Mouse (Mus musculus) ES-CJ7 (cell line): Measurements from ENCODE around the gene Spg20.

Source experiments
- DNase-seq: peaks from one replicate; pipeline ENCODE4 v3.0.0; 2011; ENCODE audit warnings: low read depth, low spot score

The Spg20 gene

DNA sequence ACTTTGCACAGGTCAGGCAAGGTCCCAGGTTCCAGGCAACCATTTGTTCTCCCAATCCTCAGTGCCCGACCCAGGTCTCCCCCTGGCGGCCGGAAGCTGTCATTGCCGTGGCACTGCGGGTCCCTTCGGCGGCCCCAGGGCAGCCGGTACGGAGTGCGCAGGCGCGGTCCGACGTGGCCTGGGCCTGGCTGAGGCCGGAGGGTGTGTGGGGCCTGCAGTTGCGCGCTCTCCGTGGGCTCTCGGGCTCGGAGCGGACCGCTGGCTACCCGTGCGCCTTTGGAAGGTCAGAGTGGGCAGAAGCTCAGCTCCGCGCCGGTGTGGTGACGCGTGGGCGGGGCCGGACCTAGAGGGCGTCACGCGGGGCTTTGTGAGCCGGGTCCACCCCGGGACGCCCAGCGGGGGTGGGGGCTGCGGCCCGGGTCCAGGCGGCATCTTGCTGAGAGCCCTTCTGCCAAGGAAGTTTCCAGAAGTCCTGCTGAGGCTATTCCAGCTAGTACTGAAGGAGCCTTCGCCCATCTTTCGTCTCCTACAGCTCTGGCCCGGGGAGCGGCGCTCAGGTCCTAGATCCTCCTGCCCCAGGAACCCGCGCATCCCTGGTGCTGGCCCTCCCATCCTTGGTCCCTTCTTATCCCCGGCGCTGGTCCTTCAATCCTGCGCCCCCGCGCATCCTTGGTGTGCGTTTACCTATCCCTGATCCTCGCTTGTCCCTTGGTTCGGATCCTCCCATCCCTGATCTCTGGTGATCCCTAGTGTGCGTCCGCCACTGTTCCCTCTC lies at the start of gene Spg20:
TSS of gene Spg20 (plus strand) at position 174 of the 775 bp plus-strand sequence.
- peak; percentile 88 for DNase-seq

DNA sequence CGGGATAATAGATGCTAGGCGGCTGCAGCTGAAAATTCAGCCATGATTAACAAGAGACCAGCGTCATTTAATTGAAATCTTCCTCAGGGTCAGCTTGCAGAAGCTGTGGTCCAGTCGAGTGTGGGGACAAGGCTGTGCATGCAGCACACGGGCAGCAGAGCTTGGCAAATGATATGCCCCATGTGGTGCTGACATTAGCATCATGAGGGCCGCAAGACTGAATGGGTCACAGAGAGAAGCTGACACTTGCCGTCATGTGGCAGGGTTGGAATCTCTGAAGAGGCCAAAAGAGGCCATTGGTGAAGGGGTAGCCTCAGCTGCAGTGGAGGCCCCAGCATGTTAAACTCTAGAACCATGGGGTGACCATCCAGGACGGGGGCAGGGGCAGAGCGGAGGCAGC lies 49.3 kb upstream of the Spg20 start:
- DNase-seq, result no peak

DNA sequence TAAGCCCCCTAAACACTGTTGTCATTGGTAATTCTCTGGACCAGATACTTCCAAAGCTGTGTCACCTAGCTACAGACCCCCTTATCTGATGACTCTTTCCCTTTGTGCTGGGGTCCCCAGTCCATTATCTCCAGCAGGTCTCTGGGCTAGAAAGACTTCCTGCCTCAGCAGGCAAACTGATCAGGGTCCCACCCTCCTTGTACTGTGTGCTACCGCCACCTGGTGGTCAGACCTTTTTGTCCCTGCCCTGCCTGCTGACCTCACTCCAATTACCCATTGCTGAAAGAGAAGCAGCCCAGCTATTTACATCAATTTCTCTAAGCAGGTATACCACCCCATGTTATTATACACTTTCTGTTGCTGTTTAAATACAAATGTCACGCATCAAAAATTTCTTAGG lies 47.5 kb upstream of the Spg20 start:
- peak; percentile 72 for DNase-seq

DNA sequence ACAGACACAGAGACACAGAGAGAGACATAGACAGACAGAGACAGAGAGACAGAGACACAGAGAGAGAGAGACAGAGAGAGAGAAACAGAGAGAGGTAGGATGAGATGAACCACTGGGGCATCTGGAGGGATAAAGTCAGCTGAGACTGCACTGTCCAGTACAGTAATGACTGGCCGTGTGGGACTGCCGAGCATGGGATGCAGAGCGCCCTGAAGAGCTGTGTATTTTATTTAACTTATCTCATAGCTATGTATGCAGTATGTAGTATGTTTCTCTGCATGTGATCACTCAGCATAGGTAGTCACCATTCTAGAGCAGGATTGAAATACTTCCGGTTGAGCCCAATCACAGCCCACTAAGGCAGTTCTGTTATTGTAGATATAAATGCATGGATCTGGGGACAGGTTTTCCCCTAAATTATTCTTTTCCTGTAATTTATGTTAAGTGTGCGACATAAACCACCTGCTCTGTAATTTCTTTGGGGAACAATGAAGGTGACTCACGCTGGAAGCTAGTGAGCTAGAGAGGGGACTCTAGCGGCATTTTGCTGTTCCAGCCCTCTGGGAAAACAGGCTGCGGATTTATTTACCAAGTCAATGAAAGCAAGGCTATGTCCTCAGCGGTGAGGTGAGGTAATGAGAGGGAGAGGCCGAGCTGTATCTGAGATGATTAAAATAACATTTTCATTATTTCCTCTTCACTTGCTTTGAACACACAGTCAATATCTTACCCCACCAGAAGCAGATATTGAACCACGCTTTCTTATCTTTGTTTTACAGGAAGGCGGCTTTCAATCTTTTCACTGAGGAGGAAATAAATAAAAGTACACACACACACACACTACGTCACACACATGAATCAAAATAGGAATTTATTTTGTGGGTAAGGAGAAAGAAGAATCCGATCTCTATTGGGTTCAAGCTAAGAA lies 45.9 kb upstream of the Spg20 start:
- DNase-seq, result no peak

DNA sequence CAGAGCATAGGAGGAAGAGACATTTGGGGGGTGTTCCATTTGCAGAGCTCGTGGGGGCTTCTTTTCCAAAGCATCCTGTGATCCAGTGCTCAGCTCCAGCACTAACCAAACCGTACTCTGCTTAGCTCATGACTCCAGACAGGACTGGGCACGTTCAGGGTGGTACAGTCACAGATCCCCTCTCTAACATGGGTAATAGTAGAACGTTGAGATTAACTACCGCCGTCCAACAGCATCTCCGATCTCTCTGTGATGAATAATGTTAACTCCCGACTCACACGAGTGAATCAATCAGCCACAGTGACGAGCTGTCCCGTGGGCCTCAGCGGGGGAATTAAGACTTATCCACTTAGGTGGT lies 45.3 kb upstream of the Spg20 start:
- no peak for DNase-seq

DNA sequence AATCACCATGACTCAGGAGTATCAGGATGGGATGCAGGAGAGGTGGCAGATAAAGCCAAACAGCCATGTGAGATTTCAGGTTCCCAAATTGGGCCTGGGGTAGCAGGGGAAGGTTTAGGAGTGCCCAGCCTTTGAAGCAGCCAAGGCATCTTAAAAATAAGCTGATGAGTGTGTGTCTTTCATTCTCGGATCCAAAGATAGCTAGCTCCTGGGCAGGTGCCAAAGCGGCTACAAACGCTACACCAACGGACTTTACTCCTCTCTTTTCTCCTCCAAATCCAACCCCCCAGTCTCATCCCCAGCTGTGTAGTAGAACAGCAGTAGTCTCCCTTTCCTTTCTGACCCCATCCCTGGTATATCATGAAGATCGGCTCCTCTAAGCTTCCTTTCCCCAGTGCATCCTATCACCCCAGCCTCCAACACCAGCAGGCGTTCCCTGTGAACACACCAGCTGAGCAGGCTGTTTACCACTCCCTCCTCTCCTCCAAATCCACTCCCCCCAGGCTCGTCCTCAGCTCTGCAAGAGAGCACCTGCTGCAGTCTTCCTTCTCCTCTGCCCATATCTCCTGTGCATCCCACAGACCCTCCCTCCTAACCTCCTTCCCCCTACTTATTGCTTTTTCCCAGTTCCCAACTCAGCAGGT lies 44.0 kb upstream of the Spg20 start:
- DNase-seq, result no peak

DNA sequence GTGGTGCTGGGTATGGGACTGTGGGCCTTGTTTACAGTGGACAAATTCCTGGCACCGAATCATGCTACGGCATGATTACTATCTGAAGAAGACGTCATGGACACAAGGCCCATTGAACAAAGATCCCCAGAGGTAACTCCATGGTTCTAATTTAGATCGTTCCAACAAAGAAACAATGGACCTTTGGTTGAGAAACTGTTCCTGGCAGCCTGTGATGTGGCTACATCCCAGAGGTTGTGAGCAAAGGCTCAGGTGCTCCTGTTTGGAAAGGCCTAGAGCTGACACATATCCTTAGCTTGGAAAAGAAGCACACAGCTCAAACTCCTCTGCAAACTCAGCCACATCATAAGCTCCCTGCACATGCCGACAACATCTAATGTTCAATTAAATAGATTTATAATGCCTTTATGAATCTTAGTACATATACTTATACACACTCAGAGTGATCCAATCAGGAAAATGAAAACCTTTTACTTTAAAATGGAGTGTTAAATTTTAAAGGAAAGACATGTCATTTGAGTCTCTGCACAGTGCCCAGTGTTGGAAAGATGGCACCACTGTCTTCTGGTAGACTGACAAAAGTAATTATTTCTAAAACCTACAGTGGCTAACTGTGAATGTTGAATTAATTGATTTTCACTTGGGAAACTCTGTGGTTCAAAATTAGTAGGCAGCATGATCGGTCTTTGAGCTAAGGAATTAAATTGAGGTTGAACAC lies 37.2 kb upstream of the Spg20 start:
- DNase-seq, result no peak

DNA sequence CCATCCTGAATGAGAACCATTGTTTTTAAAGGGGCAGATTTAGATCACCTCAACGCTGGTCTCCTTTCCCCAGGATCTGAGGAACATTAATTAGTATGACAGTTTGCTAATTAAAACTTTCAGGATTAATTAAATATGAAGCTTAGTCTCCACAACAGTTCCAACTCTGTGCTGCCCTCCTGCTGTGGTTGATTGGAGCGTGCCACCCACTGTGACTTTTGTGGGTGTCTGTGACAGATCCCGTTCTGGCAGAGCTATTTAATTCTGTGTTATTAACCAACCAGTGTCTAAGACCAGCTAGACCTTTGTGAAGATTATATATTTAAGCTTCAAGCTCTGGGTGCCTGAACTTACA lies 36.6 kb upstream of the Spg20 start:
- DNase-seq, result no peak

DNA sequence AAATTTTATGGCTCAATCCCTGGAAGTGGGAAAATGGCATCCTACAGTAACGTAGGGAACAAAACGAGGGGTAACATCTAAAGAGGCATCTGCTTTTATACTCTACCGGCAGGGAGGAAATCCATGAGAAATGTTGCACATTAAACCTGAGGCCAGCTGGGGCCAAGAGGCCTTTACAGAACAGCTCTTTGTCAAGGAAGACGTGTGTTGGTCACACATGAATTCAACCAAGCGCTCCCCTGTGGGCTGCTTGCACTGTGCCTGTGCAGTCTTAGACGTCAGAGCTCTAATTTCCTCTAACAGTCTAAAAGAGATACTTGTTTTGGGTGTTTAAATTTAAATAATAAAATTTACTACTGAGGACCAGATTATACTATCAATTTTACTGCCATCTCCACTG lies 33.7 kb upstream of the Spg20 start:
- no peak for DNase-seq

DNA sequence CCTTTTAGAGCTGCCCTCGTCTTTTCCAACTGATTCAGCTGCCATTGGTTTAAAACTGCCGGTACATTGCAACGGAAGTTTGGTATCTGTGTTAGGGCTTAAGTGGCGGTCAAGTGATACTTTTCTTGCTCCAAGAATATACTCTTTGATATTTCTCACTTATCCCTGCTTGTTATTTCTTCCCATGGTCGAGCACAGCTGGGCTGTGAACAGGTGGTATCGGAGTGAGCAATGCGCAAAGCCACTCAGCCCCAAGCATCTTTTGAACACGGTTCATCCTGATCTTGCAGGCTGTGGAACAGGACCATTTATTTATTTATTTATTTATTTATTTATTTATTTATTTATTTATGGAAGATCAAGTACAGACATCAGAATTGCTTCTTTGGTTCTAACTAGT lies 32.3 kb upstream of the Spg20 start:
- DNase-seq, result no peak

DNA sequence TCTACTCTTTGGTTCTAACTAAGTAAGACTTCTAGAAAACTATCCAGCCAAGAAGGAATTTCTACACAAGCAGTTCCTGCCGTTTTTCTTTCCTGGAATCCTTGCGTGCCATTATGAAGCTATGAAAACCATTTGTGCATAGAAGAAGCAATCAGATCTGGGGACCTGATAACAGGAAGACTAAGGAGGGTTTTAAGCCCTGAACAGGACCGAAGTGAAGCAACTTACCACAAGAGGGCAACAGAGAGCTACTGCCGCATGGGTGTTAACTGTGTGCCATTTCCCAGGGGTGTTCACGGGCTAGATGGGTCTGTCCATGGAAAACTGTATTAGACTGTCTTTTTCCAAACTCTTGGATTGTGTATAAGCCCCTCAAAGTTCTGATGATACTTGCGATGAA lies 31.9 kb upstream of the Spg20 start:
- DNase-seq, result peak; percentile 73

DNA sequence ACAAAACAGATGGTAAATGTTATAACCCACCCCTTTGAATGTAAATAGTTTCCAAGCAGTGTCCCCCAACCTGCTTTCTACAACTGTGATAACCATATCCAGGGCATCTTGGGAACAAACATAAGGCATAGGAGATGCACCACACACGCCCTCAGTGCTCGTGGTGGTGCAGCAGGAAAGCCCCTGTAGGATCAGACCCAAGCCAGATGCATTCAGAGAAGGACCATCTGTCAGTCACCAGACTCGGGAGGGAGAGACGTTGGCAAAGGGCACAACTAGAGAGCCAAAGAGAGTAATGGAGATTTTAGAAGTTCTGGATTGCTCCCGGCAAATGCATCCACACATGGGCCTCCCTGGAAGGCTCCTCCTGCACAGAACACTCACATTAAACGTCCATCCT lies 27.1 kb upstream of the Spg20 start:
- no peak for DNase-seq

DNA sequence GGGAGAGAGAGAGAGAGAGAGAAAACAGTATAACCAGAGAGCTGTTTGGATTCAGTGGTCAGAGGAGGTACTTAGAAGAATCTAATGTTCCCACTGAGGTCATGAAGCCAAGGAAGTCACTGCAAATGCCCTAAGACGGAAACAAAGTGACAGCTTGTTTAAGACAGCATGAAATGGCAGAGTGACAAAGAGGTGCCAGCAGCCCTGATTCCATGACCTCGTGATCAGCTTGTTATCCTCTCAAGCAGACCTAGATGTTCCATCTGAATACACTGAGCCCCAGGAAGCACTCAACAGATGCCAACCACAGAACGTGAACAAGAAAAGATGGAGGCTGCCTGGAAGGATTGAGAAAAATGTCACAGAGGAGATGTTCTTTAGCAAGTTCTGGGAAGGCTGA lies 26.2 kb upstream of the Spg20 start:
- no peak for DNase-seq

DNA sequence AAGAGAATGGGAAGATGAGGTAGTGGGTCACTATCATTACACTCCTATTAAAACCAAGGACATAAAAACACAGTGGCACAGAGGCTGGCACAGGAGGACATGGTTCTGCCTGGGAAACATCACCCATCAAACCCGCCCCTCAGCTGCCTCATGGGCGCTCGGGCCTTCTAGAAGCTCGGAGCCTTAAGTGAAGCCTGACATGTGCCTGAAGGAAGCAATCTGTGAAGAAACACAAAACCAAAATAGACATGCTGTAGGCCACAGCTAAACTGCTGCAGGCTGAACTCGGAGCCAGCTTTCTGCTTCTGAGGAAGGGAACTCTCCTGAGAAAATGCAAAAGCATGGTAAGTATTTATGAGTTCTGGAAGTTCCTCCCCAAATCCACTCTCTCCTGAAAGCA lies 25.0 kb upstream of the Spg20 start:
- no peak for DNase-seq

DNA sequence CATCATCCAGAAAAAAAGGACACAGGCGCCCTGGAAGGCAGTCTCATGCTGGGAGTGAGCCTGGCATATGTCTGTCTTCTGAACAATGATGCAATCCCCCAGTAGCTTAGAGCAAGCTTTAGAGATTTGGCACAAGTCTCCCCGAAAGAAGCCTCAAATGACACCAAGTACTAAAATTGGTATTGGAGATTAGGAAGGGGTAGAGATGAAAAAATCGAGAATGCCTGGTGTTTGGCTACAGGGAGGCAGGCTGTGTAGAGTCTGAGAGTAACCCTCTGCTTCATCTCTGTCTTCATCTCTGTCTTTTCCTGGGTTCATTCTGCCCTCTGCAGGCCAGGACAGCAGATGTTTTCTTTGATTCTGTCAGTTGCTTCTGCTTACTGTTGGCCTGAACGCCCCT lies 24.5 kb upstream of the Spg20 start:
- no peak for DNase-seq

DNA sequence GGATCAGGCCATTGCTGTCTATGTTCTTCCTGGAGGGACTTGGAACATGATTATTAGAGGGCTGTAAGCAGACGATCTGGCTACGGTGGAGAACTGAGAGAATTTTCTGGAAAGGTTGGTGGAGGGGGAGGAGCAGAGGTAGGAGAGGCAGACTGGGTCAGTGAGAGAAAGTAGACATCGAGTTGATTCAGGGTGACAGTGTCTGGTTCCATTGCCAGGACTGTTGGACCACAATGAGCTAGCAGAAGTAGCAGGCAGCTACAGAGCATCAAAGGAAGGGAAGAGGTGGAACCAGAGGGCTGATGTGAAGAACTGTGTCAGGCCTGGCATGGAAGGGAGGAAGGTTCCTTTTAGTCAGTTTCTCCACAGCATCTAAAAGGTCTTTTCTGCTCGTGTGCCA lies 23.5 kb upstream of the Spg20 start:
- no peak for DNase-seq

DNA sequence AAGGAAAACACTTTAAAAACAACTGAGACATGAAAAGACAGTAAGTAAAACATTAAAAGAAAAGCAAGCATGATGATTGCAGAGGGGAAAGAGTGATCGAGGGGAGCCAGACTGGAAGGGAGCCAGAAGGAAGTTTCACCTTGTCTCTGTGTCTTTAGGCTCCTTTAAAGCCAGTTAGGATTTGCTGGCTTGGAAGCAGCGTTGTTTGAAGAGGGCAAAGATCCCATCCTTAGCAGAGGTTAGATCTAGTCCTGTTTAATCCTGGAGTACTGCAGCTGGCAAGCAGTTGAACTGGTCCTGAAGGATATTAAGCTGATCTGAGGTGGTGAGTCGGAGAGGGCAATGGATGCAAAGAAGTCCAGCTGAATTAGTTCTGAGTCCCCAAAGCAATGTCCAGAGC lies 23.1 kb upstream of the Spg20 start:
- no peak for DNase-seq

DNA sequence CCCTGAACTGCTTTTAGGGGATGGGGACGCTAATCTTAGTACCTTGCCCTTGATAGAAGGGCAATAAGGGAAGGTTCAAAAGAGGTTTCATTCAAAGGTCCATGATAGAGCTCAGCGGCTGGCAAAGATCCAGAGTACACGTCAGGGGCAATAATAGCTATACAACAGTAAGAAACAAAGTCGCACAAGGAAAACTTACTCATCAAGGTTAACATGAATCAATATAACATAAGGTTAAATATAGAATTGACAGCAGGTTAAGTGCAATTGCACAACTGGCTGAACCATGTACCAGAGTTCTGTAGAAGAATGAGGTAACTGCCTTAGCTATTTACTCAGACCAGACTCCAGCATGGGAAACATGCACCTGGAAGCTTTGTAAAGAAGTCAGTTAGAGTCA lies 22.6 kb upstream of the Spg20 start:
- DNase-seq, result no peak

DNA sequence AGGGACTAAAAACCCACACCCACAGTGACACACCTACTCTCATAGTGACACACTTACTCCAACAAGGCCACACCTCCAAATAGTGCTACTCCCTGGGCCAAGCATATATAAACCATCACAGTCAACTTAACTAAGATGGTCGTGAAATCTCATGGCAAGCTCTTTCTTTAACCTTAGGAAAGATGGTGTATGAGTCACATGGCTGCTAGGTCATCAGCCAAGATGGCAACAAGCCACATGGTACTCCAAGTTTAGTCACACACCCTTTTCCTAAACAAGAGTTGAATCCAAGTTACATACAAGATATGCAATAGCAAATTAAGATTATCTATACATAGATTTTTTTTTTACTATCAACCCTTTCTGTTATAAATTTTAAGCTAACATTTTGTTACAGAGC lies 18.7 kb upstream of the Spg20 start:
- DNase-seq, result no peak

DNA sequence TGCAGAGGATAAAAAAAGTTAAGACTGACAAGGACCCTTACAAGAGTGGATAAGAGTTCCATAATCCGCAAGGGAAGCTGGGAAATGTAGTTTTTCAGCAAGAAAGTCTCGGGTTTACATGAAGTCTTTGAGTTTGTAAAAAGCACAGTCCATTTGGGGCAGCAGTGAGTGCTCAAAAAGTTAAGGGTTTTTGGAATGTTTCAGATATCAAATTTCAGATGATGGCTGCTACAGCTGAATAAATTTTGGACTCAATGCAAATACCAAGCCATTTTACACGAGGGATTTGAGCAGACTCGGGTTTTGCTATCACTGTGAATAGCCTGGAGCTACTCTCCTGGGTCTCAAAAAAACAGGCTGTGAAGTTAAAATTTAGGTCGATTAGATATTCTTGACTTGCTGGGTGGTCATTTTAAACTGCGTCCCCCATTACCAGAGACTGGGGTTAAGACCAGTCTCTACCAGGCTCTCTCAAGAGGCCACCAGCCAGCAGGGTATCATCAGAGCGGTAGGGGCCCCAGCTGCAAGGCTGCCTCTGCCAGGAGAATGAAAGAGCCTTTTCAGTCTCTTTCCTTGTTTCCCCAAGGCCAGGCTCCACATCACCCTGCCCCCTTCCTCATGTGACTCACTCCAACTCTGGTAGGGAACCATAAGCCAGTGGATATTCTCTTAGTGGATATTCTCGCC lies 15.8 kb upstream of the Spg20 start:
- no peak for DNase-seq

DNA sequence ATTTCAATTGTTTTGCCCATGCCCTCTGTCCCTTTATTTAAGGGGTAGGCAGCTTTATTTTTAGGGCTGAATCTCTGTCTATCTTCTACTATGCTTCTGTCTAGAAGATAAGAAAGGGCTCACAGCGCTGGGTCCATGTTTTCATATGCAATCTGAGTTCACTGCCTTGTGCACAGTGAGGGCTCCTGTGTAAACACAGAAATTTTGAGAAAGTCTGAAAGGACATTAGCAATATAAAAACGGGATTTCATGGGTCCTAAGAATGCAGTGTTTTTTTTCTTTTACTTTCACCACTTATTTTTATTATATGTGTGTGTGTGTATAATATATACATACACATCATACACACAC lies 15.3 kb upstream of the Spg20 start:
- DNase-seq, result no peak

DNA sequence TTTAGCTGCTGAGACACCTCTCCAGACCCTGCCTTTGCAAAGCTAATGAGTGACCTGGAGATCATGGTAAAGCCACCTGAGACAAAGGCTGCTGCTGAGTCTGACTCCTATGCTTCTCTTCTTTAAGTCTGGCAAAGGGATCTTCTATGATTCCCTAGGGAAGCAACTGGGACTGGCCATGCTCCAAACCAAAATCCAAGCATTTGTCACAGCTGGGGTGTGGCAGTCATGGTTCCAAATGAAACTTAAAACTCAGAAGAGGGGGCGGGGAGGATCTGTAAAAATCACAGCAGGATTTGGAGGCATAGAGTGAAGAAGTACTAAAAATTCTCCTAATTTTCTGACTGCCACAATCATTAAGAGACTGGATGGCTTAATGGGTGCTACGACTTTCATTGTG lies 14.7 kb upstream of the Spg20 start:
- DNase-seq, result no peak
